Mouse (Mus musculus): ENCODE results near the gene Fbxo45.

Gene Fbxo45

DNA sequence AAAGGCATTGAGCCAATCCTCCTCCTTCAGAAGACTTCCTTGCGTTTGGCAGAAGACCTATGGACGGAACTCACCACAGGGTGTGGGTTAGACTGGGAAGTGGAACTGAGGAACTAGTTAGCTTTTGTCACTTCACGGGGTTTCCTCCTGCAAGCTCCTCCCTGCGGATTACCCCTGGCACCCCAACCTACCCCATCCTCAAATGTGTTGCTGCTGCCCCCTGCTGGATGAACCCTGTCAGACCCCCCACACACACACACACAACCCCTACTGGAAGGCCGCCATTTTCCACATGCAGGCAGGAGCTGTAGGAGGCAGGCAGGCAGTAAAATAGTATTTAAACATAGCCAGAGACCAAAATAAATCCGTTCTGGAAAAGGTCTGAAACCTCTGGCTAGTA is 44.3 kb downstream of the Fbxo45 start:
- peak; percentile 45 to 63 for DNase-seq

DNA sequence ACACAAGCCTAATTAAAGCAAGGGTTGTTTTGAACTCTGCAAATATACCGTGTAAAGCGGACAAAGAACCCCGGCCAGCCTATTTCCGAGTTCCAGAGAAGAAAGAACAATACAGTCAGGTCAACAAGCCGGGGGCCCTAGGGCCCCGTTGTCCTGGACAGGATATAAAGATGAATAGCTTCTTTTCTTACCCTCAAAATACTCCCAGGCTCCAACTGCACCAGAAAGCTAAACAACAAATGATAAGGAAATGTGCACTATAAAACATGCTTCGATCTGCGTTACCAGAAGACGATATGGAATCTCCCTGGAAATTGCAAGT is 46.0 kb downstream of the Fbxo45 start:
- DNase-seq = no peak

DNA sequence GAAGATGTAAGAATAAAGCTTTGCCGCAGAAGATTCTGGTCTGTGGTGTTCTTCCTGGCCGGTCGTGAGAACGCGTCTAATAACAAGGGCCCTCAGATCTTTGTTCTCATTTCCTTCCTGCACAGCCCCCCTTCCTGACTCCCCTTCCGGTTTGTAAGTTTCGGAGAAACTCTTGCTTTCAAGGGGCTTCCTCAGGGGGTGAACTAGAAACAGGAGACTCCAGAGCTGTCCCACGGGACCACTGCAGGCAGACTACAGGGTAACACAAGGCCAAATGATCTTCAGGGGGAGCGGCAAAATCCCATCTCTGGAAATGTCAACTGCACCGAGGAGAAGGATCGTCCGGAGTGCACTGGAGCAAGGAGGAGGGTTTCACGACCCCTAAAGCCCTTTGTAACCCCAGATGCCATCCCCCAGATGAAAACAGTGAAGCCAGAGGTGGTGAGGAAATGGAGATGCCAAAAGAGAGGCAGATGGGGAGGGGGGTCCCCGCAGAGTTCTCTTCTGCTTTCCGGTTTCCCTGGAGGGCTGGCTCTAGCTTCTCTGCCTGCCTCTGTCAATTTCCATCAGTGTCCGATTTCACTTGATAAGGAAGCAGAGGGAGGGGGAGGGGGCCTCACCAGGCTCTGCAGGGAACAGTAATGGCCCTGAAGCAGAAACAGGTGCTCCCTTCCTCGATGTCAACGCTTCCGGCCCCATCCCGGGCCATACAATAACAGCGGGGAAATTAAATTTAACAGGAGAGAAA is 46.5 kb downstream of the Fbxo45 start:
- peak; percentile 36 to 39 for DNase-seq

DNA sequence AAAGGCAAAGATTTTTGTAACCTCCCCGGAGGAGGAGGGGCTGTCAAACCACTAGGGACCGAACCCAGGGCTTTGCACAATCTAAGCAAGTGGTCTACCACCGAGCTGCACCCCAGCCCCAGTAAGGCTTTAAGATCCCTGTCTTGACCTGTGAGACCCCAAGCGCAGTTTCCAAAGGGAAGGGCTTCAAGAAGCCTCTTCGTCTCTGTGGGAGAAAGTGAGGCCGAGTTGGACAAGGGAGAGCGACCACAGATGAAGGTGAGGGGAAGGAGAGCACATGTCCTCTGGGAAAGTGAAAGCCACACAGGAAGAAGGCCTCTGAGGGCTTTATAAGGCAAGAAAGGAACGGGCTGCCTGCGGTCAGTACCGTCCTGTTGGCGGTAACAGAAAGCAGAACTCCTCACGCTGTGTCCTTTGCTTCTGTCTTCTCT is 56.9 kb downstream of the Fbxo45 start:
- DNase-seq = no peak

DNA sequence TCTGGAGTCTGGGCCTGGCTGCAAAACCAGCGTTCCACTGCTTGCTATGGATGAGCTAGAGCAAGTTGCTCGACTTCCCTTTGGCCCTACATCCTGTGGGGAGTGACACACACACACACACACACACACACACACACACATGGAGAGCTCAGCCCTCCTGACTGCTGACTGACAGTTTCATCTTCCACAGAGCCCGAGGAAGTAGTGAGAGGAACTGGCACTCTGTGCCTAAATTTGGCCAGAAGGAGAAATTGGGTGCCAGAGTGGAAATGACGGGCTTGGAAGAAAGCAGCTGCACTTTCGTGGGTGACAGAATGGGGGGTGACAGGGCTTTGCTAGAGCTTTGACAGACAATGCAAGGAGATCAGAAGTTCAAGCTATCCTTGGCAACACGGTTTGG is 57.8 kb downstream of the Fbxo45 start:
- peak in 1 of 2 experiments; percentile 22 for DNase-seq

DNA sequence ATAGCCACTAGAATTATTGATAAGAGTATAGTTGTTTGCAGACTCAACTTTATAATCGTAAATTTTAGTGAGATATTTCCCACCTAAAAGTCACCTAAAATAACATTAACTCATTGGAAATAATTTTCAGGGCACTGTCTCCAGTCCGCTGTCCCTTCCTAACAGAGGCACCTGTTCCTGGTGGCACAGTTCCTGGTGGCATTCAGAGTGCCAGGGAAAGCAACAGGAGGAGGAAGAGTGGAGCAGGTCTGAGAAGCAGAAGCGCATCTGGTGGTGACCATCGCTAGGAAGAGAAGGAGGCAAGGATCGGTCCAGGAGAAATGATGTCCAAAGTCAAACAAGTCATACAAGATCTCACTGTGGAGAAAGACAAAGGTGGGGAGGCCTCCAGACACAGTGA is 60.9 kb downstream of the Fbxo45 start:
- peak; percentile 74 to 82 for DNase-seq
